Mouse (Mus musculus): Measurements from ENCODE around the gene Trpm2.

- TF ChIP-seq CTCF (IDR thresholded peaks at IDR 0.05; ENCODE audit: extremely low read depth, insufficient read depth, insufficient read length, insufficient replicate concordance) (no peak), POLR2A (IDR thresholded peaks at IDR 0.05; ENCODE audit: low read depth, low read length) (no peak)
These were observed 414 bp downstream of the Trpm2 start for GRCm38 (mm10) chr10:77969973-77970325.

Measured in spleen, adult 2 months (tissue).